Mouse (Mus musculus): ENCODE measurements around the gene Prc1. TPM values are rescaled to one million over a fixed set of nuclear protein-coding genes. Genes with fewer than 3 reads are reported as not detected.

Prc1 gene
- polyA plus RNA-seq, 1 experiment from 2014 or later = 42.0 TPM

GRCm38 (mm10) chr7:80267764-80268163 lies 26.5 kb upstream of the Prc1 start:
- no peak for ATAC-seq (ENCODE audit: low FRiP score, low read depth)
- peaks cover 29% of the 10 kb centered on the region for H3K4me1 ChIP-seq (replicated peaks)
- no peak overlapping the region for H3K4me3 ChIP-seq
- H3K27me3 ChIP-seq = no peaks in the 10 kb centered on the region
- WGBS = 78% methylated on average over 1 of the region's 1 CpGs
- no peak overlapping the region for H3K9ac ChIP-seq
- H3K36me3 ChIP-seq = peaks cover 39% of the 10 kb centered on the region
- no peak overlapping the region for H3K4me2 ChIP-seq
- H3K27ac ChIP-seq (replicated peaks) = no peak overlapping the region
- no peaks in the 10 kb centered on the region for H3K9me3 ChIP-seq

GRCm38 (mm10) chr7:80268897-80269750 lies 25.1 kb upstream of the Prc1 start, which contains the start of gene Vps33b:
Vps33b (plus strand) TSS chr7:80269649.
- Histone ChIP-seq H3K9me3 (no peaks in the 10 kb centered on the region), H3K4me3 (peak within 1 kb of the TSS; percentile 69), H3K27me3 (no peaks in the 10 kb centered on the region), H3K27ac (replicated peaks) (peak within 1 kb of the TSS; percentile 69), H3K36me3 (peaks cover 47% of the 10 kb centered on the region), H3K9ac (peak within 1 kb of the TSS; percentile 87), H3K4me2 (peak within 1 kb of the TSS; percentile 79), H3K4me1 (replicated peaks) (peaks cover 24% of the 10 kb centered on the region)
- WGBS = 4% methylated on average over 21 of the region's 21 CpGs
- peak; percentile 92 for ATAC-seq (ENCODE audit: low FRiP score, low read depth)

- Histone ChIP-seq H3K9me3 (no peaks in the 10 kb centered on the region; the same call in 1 of the 2 replicates), H3K9ac (peak overlapping the region; percentile 87), H3K27me3 (no peaks in the 10 kb centered on the region), H3K4me3 (peak overlapping the region; percentile 69), H3K27ac (replicated peaks) (peak overlapping the region; percentile 69), H3K4me1 (replicated peaks) (peaks cover 24% of the 10 kb centered on the region), H3K36me3 (peaks cover 48% of the 10 kb centered on the region), H3K4me2 (peak overlapping the region; percentile 79)
- WGBS = under 1% methylated on average over 23 of the region's 23 CpGs
- peak; percentile 79 for ATAC-seq (ENCODE audit: low FRiP score, low read depth)
These were observed 24.4 kb upstream of the Prc1 start for GRCm38 (mm10) chr7:80269751-80270255.

- WGBS = 98% methylated on average over 2 of the region's 2 CpGs
- ATAC-seq (ENCODE audit: low FRiP score, low read depth) = no peak
- peaks cover 57% of the 10 kb centered on the region for H3K36me3 ChIP-seq
- no peak overlapping the region for H3K4me3 ChIP-seq
- H3K27me3 ChIP-seq = no peaks in the 10 kb centered on the region
- H3K4me1 ChIP-seq (replicated peaks) = peaks cover 22% of the 10 kb centered on the region
- no peak overlapping the region for H3K4me2 ChIP-seq
- H3K9ac ChIP-seq = no peak overlapping the region
- H3K9me3 ChIP-seq = no peaks in the 10 kb centered on the region; the same call in 1 of the 2 replicates
- H3K27ac ChIP-seq (replicated peaks) = no peak overlapping the region
These were observed 20.8 kb upstream of the Prc1 start for GRCm38 (mm10) chr7:80273456-80273855.

GRCm38 (mm10) chr7:80276374-80276773 lies 17.9 kb upstream of the Prc1 start:
- Histone ChIP-seq H3K27me3 (no peaks in the 10 kb centered on the region), H3K4me2 (no peak overlapping the region), H3K36me3 (peaks cover 79% of the 10 kb centered on the region), H3K9ac (no peak overlapping the region), H3K4me1 (replicated peaks) (peaks cover under 1% of the 10 kb centered on the region; the same call in 1 of the 2 replicates), H3K4me3 (no peak overlapping the region), H3K27ac (replicated peaks) (no peak overlapping the region), H3K9me3 (no peaks in the 10 kb centered on the region; the same call in 1 of the 2 replicates)
- ATAC-seq (ENCODE audit: low FRiP score, low read depth) = no peak
- 100% methylated on average over 4 of the region's 4 CpGs for WGBS

- Histone ChIP-seq H3K9ac (no peak overlapping the region), H3K27ac (replicated peaks) (no peak overlapping the region)
- WGBS = 89% methylated on average over 10 of the region's 10 CpGs
These were observed 14.2 kb upstream of the Prc1 start for GRCm38 (mm10) chr7:80280032-80280431.

GRCm38 (mm10) chr7:80280998-80281397 lies 13.3 kb upstream of the Prc1 start:
- Histone ChIP-seq H3K4me2 (no peak overlapping the region), H3K9me3 (no peaks in the 10 kb centered on the region), H3K36me3 (peaks cover 76% of the 10 kb centered on the region), H3K4me1 (replicated peaks) (no peaks in the 10 kb centered on the region), H3K27me3 (no peaks in the 10 kb centered on the region), H3K27ac (replicated peaks) (no peak overlapping the region), H3K9ac (no peak overlapping the region), H3K4me3 (no peak overlapping the region)
- WGBS = 90% methylated on average over 2 of the region's 2 CpGs
- ATAC-seq (ENCODE audit: low FRiP score, low read depth) = no peak

More at GRCm38 (mm10) chr7:80280032-80280431, 14.2 kb upstream of the Prc1 start:
- Histone ChIP-seq H3K27me3 (no peaks in the 10 kb centered on the region), H3K4me3 (no peak overlapping the region), H3K36me3 (peaks cover 75% of the 10 kb centered on the region), H3K4me2 (no peak overlapping the region), H3K4me1 (replicated peaks) (no peaks in the 10 kb centered on the region), H3K9me3 (no peaks in the 10 kb centered on the region)
- ATAC-seq (ENCODE audit: low FRiP score, low read depth) = no peak

GRCm38 (mm10) chr7:80281646-80282045 lies 12.6 kb upstream of the Prc1 start:
- Histone ChIP-seq H3K4me2 (no peak overlapping the region), H3K9me3 (no peaks in the 10 kb centered on the region), H3K4me1 (replicated peaks) (no peaks in the 10 kb centered on the region), H3K36me3 (peaks cover 76% of the 10 kb centered on the region), H3K27ac (replicated peaks) (no peak overlapping the region), H3K27me3 (no peaks in the 10 kb centered on the region), H3K9ac (no peak overlapping the region), H3K4me3 (no peak overlapping the region)
- no peak for ATAC-seq (ENCODE audit: low FRiP score, low read depth)
- 87% methylated on average over 3 of the region's 3 CpGs for WGBS

GRCm38 (mm10) chr7:80283226-80283918 lies 10.9 kb upstream of the Prc1 start:
- ATAC-seq (ENCODE audit: low FRiP score, low read depth) = no peak
- H3K4me2 ChIP-seq = no peak overlapping the region
- H3K9ac ChIP-seq = no peak overlapping the region
- peaks cover 77% of the 10 kb centered on the region for H3K36me3 ChIP-seq
- no peak overlapping the region for H3K4me3 ChIP-seq
- H3K27me3 ChIP-seq = no peaks in the 10 kb centered on the region
- H3K27ac ChIP-seq (replicated peaks) = no peak overlapping the region
- WGBS = 94% methylated on average over 3 of the region's 3 CpGs
- no peaks in the 10 kb centered on the region for H3K4me1 ChIP-seq (replicated peaks)
- no peaks in the 10 kb centered on the region for H3K9me3 ChIP-seq

- Histone ChIP-seq H3K27me3 (no peaks in the 10 kb centered on the region), H3K36me3 (peaks cover 75% of the 10 kb centered on the region)
These were observed 9.9 kb upstream of the Prc1 start for GRCm38 (mm10) chr7:80284391-80284790.

GRCm38 (mm10) chr7:80285725-80286124 lies 8.5 kb upstream of the Prc1 start:
- ATAC-seq (ENCODE audit: low FRiP score, low read depth) = no peak
- H3K4me2 ChIP-seq = no peak overlapping the region
- H3K4me3 ChIP-seq = no peak overlapping the region
- no peaks in the 10 kb centered on the region for H3K27me3 ChIP-seq
- 95% methylated on average over 6 of the region's 6 CpGs for WGBS
- H3K9me3 ChIP-seq = no peaks in the 10 kb centered on the region
- H3K36me3 ChIP-seq = peaks cover 76% of the 10 kb centered on the region
- H3K4me1 ChIP-seq (replicated peaks) = no peaks in the 10 kb centered on the region
- no peak overlapping the region for H3K9ac ChIP-seq
- no peak overlapping the region for H3K27ac ChIP-seq (replicated peaks)

More at GRCm38 (mm10) chr7:80284391-80284790, 9.9 kb upstream of the Prc1 start:
- WGBS = 96% methylated on average over 5 of the region's 5 CpGs
- ATAC-seq (ENCODE audit: low FRiP score, low read depth) = no peak
- Histone ChIP-seq H3K27ac (replicated peaks) (no peak overlapping the region), H3K4me2 (no peak overlapping the region), H3K4me1 (replicated peaks) (no peaks in the 10 kb centered on the region), H3K9ac (no peak overlapping the region), H3K9me3 (no peaks in the 10 kb centered on the region), H3K4me3 (no peak overlapping the region)

GRCm38 (mm10) chr7:80287736-80288135 lies 6.5 kb upstream of the Prc1 start:
- no peak overlapping the region for H3K4me2 ChIP-seq
- H3K9me3 ChIP-seq = no peaks in the 10 kb centered on the region
- 87% methylated on average over 10 of the region's 10 CpGs for WGBS
- H3K27me3 ChIP-seq = no peaks in the 10 kb centered on the region
- no peak overlapping the region for H3K9ac ChIP-seq
- no peak overlapping the region for H3K4me3 ChIP-seq
- no peak overlapping the region for H3K27ac ChIP-seq (replicated peaks)
- no peak for ATAC-seq (ENCODE audit: low FRiP score, low read depth)
- H3K4me1 ChIP-seq (replicated peaks) = no peaks in the 10 kb centered on the region
- peaks cover 81% of the 10 kb centered on the region for H3K36me3 ChIP-seq

Measured in hindbrain, embryonic 15.5 days (tissue).